Mouse (Mus musculus) CD4-positive, CD25-positive, alpha-beta regulatory T cell, adult 2 months (primary cell): Measurements from ENCODE around the gene Ace3.

Experiments
- DNase-seq: peaks from one replicate; pipeline ENCODE4 v3.0.0-alpha.2; 2012; ENCODE audit warnings: low read depth, low spot score

The Ace3 gene

GRCm38 (mm10) chr11:105994375-105994774 lies at the start of gene Ace3:
Ace3 (plus strand) TSS chr11:105994675.
- no peak for DNase-seq

- DNase-seq, result no peak
Measured at GRCm38 (mm10) chr11:105944770-105945672, 49.5 kb upstream of the Ace3 start.

GRCm38 (mm10) chr11:105946694-105947154 lies 47.8 kb upstream of the Ace3 start:
- peak; percentile 38 for DNase-seq

GRCm38 (mm10) chr11:105948255-105948654 lies 46.2 kb upstream of the Ace3 start:
- DNase-seq, result no peak

GRCm38 (mm10) chr11:105950519-105950918 lies 44.0 kb upstream of the Ace3 start:
- DNase-seq, result no peak

GRCm38 (mm10) chr11:105951601-105952044 lies 42.9 kb upstream of the Ace3 start:
- no peak for DNase-seq

GRCm38 (mm10) chr11:105952111-105952510 lies 42.4 kb upstream of the Ace3 start:
- DNase-seq, result no peak

- DNase-seq, result no peak
Measured at GRCm38 (mm10) chr11:105952911-105953386, 41.5 kb upstream of the Ace3 start, which contains the start of gene Cyb561. Cyb561 (minus strand) TSS chr11:105953336.

- DNase-seq, result no peak
Measured at GRCm38 (mm10) chr11:105953402-105953801, 41.1 kb upstream of the Ace3 start.

- no peak for DNase-seq
Measured at GRCm38 (mm10) chr11:105955815-105956430, 38.6 kb upstream of the Ace3 start.

GRCm38 (mm10) chr11:105957501-105957900 lies 37.0 kb upstream of the Ace3 start:
- no peak for DNase-seq

GRCm38 (mm10) chr11:105958566-105958965 lies 35.9 kb upstream of the Ace3 start:
- DNase-seq, result no peak

GRCm38 (mm10) chr11:105959355-105959754 lies 35.1 kb upstream of the Ace3 start:
- peak; percentile 9 for DNase-seq

GRCm38 (mm10) chr11:105964691-105965090 lies 29.8 kb upstream of the Ace3 start:
- DNase-seq, result peak; percentile 18

GRCm38 (mm10) chr11:105966288-105966687 lies 28.2 kb upstream of the Ace3 start:
- no peak for DNase-seq

GRCm38 (mm10) chr11:105967741-105968574 lies 26.5 kb upstream of the Ace3 start, which contains the start of gene Ace:
Ace (plus strand) TSS chr11:105967945.
- peak; percentile 14 for DNase-seq

- DNase-seq, result no peak
Measured at GRCm38 (mm10) chr11:105968948-105969347, 25.5 kb upstream of the Ace3 start.

- peak; percentile 50 for DNase-seq
Measured at GRCm38 (mm10) chr11:105969516-105969915, 25.0 kb upstream of the Ace3 start.

GRCm38 (mm10) chr11:105974593-105974992 lies 19.9 kb upstream of the Ace3 start:
- no peak for DNase-seq

- no peak for DNase-seq
Measured at GRCm38 (mm10) chr11:105975050-105975449, 19.4 kb upstream of the Ace3 start.

GRCm38 (mm10) chr11:105975636-105976035 lies 18.8 kb upstream of the Ace3 start:
- no peak for DNase-seq
